Mouse (Mus musculus) embryonic fibroblast, embryonic 13.5 days (primary cell): ENCODE data around the gene Pdgfa. TPM values are rescaled to one million over a fixed set of nuclear protein-coding genes. Genes with fewer than 3 reads are reported as not detected.

ENCODE experiments used
- H3K27ac ChIP-seq: 2 replicates; pipeline ENCODE4 v1.5.1; 2012; ENCODE audit warnings: low read length, control low read depth, inconsistent platforms; ENCODE audit not compliant: insufficient read depth
- H3K4me1 ChIP-seq: 2 replicates; pipeline ENCODE4 v1.6.1; 2011; ENCODE audit warnings: low read length; ENCODE audit not compliant: control insufficient read depth, insufficient read depth
- H3K4me3 ChIP-seq: 2 replicates; pipeline ENCODE4 v1.5.1; 2011; ENCODE audit warnings: mild to moderate bottlenecking, control low read depth, low read length; ENCODE audit not compliant: insufficient read depth
- CTCF ChIP-seq: IDR thresholded peaks from 2 replicates; pipeline ENCODE4 v1.5.1; 2011; ENCODE audit warnings: mild to moderate bottlenecking, control low read depth, low read length, moderate library complexity, borderline replicate concordance; ENCODE audit not compliant: insufficient read depth
- POLR2A ChIP-seq: IDR thresholded peaks from 2 replicates; pipeline ENCODE4 v1.6.1; 2011; ENCODE audit warnings: low read depth, mild to moderate bottlenecking, control low read depth, low read length, moderate library complexity
- polyA plus RNA-seq: library from polyadenylated mRNA; stranded (reverse); fragments of >200 nt; gene quantifications from 2 replicates; pipeline ENCODE4 v1.2.4, GENCODE M21; 2011; ENCODE audit warnings: low read depth; ENCODE audit not compliant: missing spikeins, insufficient read length

The Pdgfa gene
- polyA plus RNA-seq, 1 experiment: 32.4 TPM

- H3K4me3 ChIP-seq: peak overlapping the region; percentile 85
- TF ChIP-seq CTCF: no peak
- TF ChIP-seq POLR2A: peak; percentile 71
- peak overlapping the region; percentile 83 for H3K27ac ChIP-seq
- H3K4me1 ChIP-seq: peaks cover 3% of the 10 kb centered on the region; the same call in 1 of the 2 replicates
These were observed 2.1 kb downstream of the Pdgfa start for GRCm38 (mm10) chr5:138994786-138995720.

DNA sequence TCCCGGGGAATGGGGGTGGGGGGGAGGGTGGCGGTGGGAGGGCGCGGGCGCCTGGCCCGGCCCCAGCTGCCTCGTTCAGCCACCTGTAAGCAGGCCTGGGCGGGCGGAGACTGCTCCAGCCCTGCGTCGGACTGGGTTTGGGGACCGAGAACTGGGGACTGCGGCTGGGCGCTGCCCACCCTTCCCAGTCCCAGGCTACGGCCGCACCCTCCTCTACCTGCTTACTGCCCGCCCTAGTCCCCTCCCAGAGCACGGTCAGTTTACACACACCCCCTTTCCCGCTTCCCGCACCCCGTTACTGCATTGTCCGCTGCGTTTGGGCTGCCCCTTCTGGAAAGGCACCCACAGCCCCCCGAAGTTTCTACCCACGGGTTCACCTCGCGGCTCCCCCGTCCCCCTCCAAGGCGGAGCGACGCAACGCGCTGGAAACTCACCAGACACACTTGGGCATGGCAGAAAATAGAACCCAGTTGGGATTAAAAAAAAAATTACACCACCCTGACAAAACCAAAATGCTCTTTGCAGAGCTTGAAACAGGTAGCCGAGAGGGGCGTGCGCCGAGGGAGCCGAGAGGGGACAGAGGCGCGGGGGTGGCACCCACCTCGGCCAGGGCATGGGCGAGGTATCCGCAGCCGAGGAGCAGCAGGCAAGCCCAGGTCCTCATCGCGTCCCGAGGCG is 2.9 kb downstream of the Pdgfa start:
- TF ChIP-seq CTCF: no peak
- no peak; the same call in 1 of the 2 replicates for TF ChIP-seq POLR2A
- peak overlapping the region; percentile 63 for H3K27ac ChIP-seq
- peak overlapping the region; percentile 85 for H3K4me3 ChIP-seq
- H3K4me1 ChIP-seq: peaks cover 7% of the 10 kb centered on the region; the same call in 1 of the 2 replicates

DNA sequence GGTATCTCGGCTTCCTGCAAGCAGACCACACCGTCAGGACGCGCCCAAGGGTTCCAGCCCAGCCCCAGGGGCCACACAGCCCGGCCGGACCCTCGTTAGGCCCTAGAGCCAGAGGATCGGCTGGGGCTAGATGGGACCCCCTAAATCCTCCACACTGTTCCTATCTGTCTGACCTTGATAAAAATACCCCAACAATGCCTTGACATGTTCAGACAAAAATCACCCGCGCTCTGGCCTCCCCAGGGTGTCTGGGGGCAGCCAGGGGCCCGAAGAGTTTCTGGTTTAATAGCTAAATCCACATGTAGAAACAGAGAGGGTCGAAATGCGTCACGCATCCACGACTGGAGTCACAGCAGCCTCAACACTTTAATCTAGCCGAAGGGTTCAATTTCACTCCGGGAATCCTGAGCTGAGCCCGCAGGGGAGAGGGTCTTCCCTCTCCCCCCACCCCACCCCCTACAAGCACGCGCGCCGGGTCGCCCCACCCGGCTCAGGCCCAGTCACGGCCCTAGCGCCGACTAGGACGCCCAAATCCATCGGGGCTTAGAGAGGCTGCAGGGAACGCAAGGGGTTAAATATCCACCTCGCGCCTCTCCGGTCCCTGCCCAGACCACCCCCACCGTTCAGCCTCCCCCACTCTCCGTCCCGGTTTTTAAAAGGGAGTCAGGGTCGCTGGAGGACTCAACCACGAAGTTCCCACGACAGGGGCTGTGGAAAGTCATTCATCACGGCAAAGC is 3.6 kb downstream of the Pdgfa start:
- Histone ChIP-seq H3K4me3 (peak overlapping the region; percentile 85), H3K27ac (peak overlapping the region; percentile 76), H3K4me1 (peaks cover 13% of the 10 kb centered on the region; the same call in 1 of the 2 replicates)
- TF ChIP-seq POLR2A: no peak
- TF ChIP-seq CTCF: no peak

GRCm38 (mm10) chr5:138992611-138993370 is 4.4 kb downstream of the Pdgfa start:
- Histone ChIP-seq H3K4me1 (peaks cover 11% of the 10 kb centered on the region; the same call in 1 of the 2 replicates), H3K4me3 (peak overlapping the region; percentile 85), H3K27ac (peak overlapping the region; percentile 76)
- TF ChIP-seq CTCF: no peak
- TF ChIP-seq POLR2A: peak; percentile 47; the same call in 1 of the 2 replicates

- no peak overlapping the region for H3K27ac ChIP-seq
- H3K4me1 ChIP-seq: peaks cover 10% of the 10 kb centered on the region; the same call in 1 of the 2 replicates
- H3K4me3 ChIP-seq: no peak overlapping the region
- TF ChIP-seq POLR2A (no peak), CTCF (no peak)
These were observed 5.4 kb downstream of the Pdgfa start for GRCm38 (mm10) chr5:138991734-138992133.

GRCm38 (mm10) chr5:138990659-138991380 is 6.3 kb downstream of the Pdgfa start:
- peaks cover 10% of the 10 kb centered on the region; the same call in 1 of the 2 replicates for H3K4me1 ChIP-seq
- no peak for TF ChIP-seq CTCF
- H3K27ac ChIP-seq: no peak overlapping the region; the same call in 1 of the 2 replicates
- H3K4me3 ChIP-seq: no peak overlapping the region

GRCm38 (mm10) chr5:138989567-138989966 is 7.6 kb downstream of the Pdgfa start:
- H3K4me1 ChIP-seq: peaks cover 10% of the 10 kb centered on the region; the same call in 1 of the 2 replicates
- H3K4me3 ChIP-seq: no peak overlapping the region
- TF ChIP-seq POLR2A: no peak
- peak overlapping the region; percentile 86 for H3K27ac ChIP-seq

DNA sequence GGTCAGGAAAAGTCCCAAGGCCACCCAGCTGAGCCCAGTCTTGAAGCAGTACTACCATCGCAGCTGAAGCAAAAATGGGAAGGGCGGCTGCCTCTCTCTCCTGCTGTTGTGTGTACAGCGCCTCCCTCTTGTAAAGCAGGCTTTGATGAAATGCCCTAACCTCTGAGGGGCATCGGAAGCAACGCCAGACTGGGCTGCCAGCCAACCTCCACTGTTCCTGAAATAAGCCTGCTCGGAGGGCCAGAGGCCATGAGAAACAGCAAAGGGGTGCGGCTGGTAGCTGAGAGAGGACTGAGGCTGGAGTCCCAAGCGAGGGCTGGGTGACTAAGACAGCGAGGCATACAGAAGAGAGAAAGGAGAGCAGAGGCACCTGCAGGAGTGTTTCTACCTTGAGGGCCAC is 8.4 kb downstream of the Pdgfa start:
- no peak overlapping the region for H3K4me3 ChIP-seq
- peaks cover 10% of the 10 kb centered on the region; the same call in 1 of the 2 replicates for H3K4me1 ChIP-seq
- no peak for TF ChIP-seq POLR2A
- TF ChIP-seq CTCF: no peak
- peak overlapping the region; percentile 69; the same call in 1 of the 2 replicates for H3K27ac ChIP-seq
